Mouse (Mus musculus) cerebellum, adult (tissue): ENCODE data around the gene Ifit3.

ENCODE experiments used
- ATAC-seq: cut with Nextera tagmentation; 2 replicates; pipeline ENCODE4 v1.9.2; 2017; ENCODE audit warnings: mild to moderate bottlenecking, moderate library complexity, mixed read lengths; ENCODE audit not compliant: insufficient number of reproducible peaks, low FRiP score, low TSS enrichment

Ifit3 gene

GRCm38 (mm10) chr19:34636933-34637557 lies 53.7 kb downstream of the Ifit3 start:
- no peak for ATAC-seq
